Mouse (Mus musculus): ENCODE data around the gene Klhl12. TPM values are rescaled to one million over a fixed set of nuclear protein-coding genes. Genes with fewer than 3 reads are reported as not detected.
"Not testable (repeated sequence)": the region's sequence is repeated elsewhere in the genome, so short reads cannot be mapped to it uniquely, and the experiment has no call there.

The Klhl12 gene
- polyA plus RNA-seq, 1 experiment from 2014 or later = 20.5 TPM

DNA sequence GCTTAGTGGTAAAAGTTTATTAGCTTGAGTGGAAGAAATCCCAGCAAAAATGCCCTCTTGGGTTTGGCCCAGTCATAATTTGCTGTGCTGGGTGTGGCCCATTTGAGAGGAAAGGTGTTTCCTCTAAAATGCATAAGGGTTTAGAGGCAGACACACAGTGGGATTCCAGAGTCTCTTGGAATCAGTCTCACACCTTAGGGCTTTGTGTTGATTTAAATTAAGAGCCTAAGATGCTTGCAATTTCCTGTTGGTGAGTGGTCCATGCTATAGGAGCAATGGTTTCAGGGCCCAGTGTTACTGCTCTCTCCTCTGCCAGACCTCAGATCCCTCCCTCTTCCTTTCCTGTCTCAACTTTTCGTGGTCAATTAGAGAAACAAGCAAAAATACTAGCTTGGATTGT, 36.2 kb upstream of the Klhl12 start:
- Histone ChIP-seq H3K9me3 (ENCODE audit: control insufficient read depth, low read length) (no peaks in the 10 kb centered on the region), H3K27ac (ENCODE audit: low read length) (peak overlapping the region; percentile 60), H3K27me3 (replicated peaks; ENCODE audit: control insufficient read depth, insufficient read depth, low read length) (no peaks in the 10 kb centered on the region), H3K9ac (ENCODE audit: low read depth, low read length) (no peak overlapping the region), H3K4me1 (ENCODE audit: control insufficient read depth, insufficient read depth, low read length) (peaks cover 51% of the 10 kb centered on the region), H3K36me3 (ENCODE audit: control insufficient read depth, insufficient read depth, low read length) (no peaks in the 10 kb centered on the region), H3K4me2 (ENCODE audit: low read depth, low read length) (0 out of 2 replicates have a peak overlapping the region, but pooled peaks have one; percentile 1), H3K4me3 (ENCODE audit: low read length) (no peak overlapping the region)
- WGBS = 44% methylated on average over 1 of the region's 1 CpGs
- no peak for ATAC-seq

DNA sequence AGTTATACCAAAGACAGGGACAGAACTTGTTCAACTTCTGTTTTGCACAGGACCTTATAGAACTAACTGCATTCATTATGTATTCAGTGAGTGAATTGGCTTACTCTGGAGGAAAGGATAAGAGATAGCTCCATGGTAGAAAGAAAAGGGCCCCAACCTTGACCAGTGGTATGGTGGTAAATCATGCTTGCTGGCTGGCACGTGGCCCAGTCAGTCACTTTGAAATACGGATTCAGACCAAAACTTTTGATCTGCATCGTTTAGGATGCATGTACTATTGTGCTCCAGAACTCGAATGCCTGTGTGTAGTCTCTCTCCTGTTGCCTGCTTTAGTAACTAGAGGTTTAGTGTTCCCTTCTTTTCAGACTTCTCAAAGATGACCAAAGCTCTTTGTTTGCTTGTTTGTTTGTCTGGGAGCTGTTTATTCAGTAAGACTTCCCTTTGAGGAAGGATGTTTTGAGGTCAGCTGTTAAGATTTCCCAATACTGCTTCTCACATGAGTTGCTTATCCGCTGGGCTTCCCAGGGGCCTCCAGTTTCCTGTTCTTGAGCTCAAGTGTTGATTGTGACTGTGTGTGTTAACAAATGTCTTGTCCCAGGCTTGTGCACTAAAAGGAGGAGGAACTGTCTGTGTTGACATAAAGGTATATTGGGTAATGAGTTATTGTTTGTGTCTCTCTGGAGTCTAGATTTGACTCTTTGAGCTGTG, 35.4 kb upstream of the Klhl12 start:
- ATAC-seq = no peak
- no peak overlapping the region for H3K9ac ChIP-seq (ENCODE audit: low read depth, low read length)
- peak overlapping the region; percentile 60 for H3K27ac ChIP-seq (ENCODE audit: low read length)
- 0 out of 2 replicates have a peak, but pooled peaks cover 2% of the 10 kb centered on the region for H3K36me3 ChIP-seq (ENCODE audit: control insufficient read depth, insufficient read depth, low read length)
- no peak overlapping the region for H3K4me3 ChIP-seq (ENCODE audit: low read length)
- no peaks in the 10 kb centered on the region for H3K9me3 ChIP-seq (ENCODE audit: control insufficient read depth, low read length)
- peaks cover 47% of the 10 kb centered on the region for H3K4me1 ChIP-seq (ENCODE audit: control insufficient read depth, insufficient read depth, low read length)
- H3K4me2 ChIP-seq (ENCODE audit: low read depth, low read length) = 0 out of 2 replicates have a peak overlapping the region, but pooled peaks have one; percentile 1
- 37% methylated on average over 5 of the region's 5 CpGs for WGBS
- H3K27me3 ChIP-seq (replicated peaks; ENCODE audit: control insufficient read depth, insufficient read depth, low read length) = no peaks in the 10 kb centered on the region

DNA sequence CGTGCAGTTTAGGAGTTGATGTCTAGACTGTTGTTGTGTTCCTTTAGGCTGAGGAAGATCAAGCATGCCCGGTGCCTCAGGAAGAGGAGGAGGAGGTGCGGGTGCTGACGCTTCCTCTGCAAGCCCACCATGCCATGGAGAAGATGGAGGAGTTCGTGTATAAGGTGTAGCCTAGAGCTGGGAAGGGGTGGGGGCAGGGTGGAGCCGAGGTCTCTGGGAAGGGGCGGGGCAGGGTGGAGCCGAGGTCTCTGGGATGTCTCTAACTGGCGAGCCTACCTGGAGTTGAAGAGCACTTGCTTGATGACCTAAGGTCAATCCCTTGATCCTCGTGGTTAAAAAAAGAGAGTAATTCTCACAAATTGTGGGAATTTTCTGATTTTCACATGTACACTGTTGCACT, 31.4 kb upstream of the Klhl12 start:
- Histone ChIP-seq H3K27me3 (replicated peaks; ENCODE audit: control insufficient read depth, insufficient read depth, low read length) (no peaks in the 10 kb centered on the region), H3K4me2 (ENCODE audit: low read depth, low read length) (no peak overlapping the region), H3K9me3 (ENCODE audit: control insufficient read depth, low read length) (no peaks in the 10 kb centered on the region), H3K4me3 (ENCODE audit: low read length) (no peak overlapping the region), H3K36me3 (ENCODE audit: control insufficient read depth, insufficient read depth, low read length) (peaks cover 22% of the 10 kb centered on the region), H3K4me1 (ENCODE audit: control insufficient read depth, insufficient read depth, low read length) (peaks cover 23% of the 10 kb centered on the region), H3K27ac (ENCODE audit: low read length) (no peak overlapping the region), H3K9ac (ENCODE audit: low read depth, low read length) (no peak overlapping the region)
- 66% methylated on average over 10 of the region's 10 CpGs for WGBS
- peak; percentile 49; the same call in 1 of the 2 replicates for ATAC-seq

GRCm38 (mm10) chr1:134426289-134426688, 29.0 kb upstream of the Klhl12 start:
- peaks cover under 1% of the 10 kb centered on the region; the same call in 1 of the 2 replicates for H3K4me1 ChIP-seq (ENCODE audit: control insufficient read depth, insufficient read depth, low read length)
- H3K9me3 ChIP-seq (ENCODE audit: control insufficient read depth, low read length) = no peaks in the 10 kb centered on the region
- no peak overlapping the region for H3K4me2 ChIP-seq (ENCODE audit: low read depth, low read length)
- H3K4me3 ChIP-seq (ENCODE audit: low read length) = no peak overlapping the region
- no peak overlapping the region for H3K9ac ChIP-seq (ENCODE audit: low read depth, low read length)
- 77% methylated on average over 5 of the region's 5 CpGs for WGBS
- no peaks in the 10 kb centered on the region for H3K27me3 ChIP-seq (replicated peaks; ENCODE audit: control insufficient read depth, insufficient read depth, low read length)
- H3K36me3 ChIP-seq (ENCODE audit: control insufficient read depth, insufficient read depth, low read length) = peaks cover 28% of the 10 kb centered on the region
- no peak overlapping the region for H3K27ac ChIP-seq (ENCODE audit: low read length)
- peak; percentile 88 for ATAC-seq

DNA sequence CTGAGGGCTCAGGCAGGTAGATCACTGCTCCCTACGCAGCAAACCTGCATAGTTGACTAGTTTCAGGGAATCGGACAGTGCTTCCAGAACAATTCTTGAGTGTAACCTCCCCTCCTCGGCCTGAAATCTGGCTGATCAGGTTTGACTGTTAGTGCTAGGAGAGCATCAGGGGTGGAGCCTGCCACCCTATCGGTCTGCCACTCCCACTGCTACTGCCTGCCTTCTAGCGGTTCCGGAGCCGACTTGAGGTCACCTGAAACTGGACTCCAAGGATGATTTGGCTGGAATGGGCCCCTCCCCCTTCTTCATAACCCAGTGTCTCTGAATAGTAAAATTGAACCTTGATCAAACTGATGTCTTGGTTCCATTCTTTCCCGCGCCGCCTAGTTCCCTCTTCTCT, 22.3 kb upstream of the Klhl12 start:
- H3K27ac ChIP-seq (ENCODE audit: low read length) = no peak overlapping the region
- no peaks in the 10 kb centered on the region for H3K4me1 ChIP-seq (ENCODE audit: control insufficient read depth, insufficient read depth, low read length)
- ATAC-seq = no peak
- H3K4me2 ChIP-seq (ENCODE audit: low read depth, low read length) = no peak overlapping the region
- H3K4me3 ChIP-seq (ENCODE audit: low read length) = no peak overlapping the region
- H3K27me3 ChIP-seq (replicated peaks; ENCODE audit: control insufficient read depth, insufficient read depth, low read length) = no peaks in the 10 kb centered on the region
- H3K9ac ChIP-seq (ENCODE audit: low read depth, low read length) = no peak overlapping the region
- 76% methylated on average over 10 of the region's 10 CpGs for WGBS
- H3K36me3 ChIP-seq (ENCODE audit: control insufficient read depth, insufficient read depth, low read length) = peaks cover 20% of the 10 kb centered on the region; the same call in 1 of the 2 replicates
- no peaks in the 10 kb centered on the region for H3K9me3 ChIP-seq (ENCODE audit: control insufficient read depth, low read length)

GRCm38 (mm10) chr1:134433473-134433872, 21.9 kb upstream of the Klhl12 start:
- ATAC-seq = no peak
- 88% methylated on average over 4 of the region's 4 CpGs for WGBS

GRCm38 (mm10) chr1:134435414-134435813, 19.9 kb upstream of the Klhl12 start:
- no peak for ATAC-seq
- Histone ChIP-seq H3K27ac (ENCODE audit: low read length) (no peak overlapping the region), H3K27me3 (replicated peaks; ENCODE audit: control insufficient read depth, insufficient read depth, low read length) (no peaks in the 10 kb centered on the region), H3K4me3 (ENCODE audit: low read length) (no peak overlapping the region), H3K36me3 (ENCODE audit: control insufficient read depth, insufficient read depth, low read length) (peaks cover 13% of the 10 kb centered on the region; the same call in 1 of the 2 replicates), H3K9me3 (ENCODE audit: control insufficient read depth, low read length) (no peaks in the 10 kb centered on the region), H3K4me2 (ENCODE audit: low read depth, low read length) (no peak overlapping the region), H3K9ac (ENCODE audit: low read depth, low read length) (no peak overlapping the region), H3K4me1 (ENCODE audit: control insufficient read depth, insufficient read depth, low read length) (no peaks in the 10 kb centered on the region)
- 37% methylated on average over 4 of the region's 4 CpGs for WGBS

More at GRCm38 (mm10) chr1:134433473-134433872, 21.9 kb upstream of the Klhl12 start:
- Histone ChIP-seq H3K9me3 (ENCODE audit: control insufficient read depth, low read length) (no peaks in the 10 kb centered on the region), H3K4me3 (ENCODE audit: low read length) (no peak overlapping the region), H3K27me3 (replicated peaks; ENCODE audit: control insufficient read depth, insufficient read depth, low read length) (no peaks in the 10 kb centered on the region), H3K4me1 (ENCODE audit: control insufficient read depth, insufficient read depth, low read length) (no peaks in the 10 kb centered on the region), H3K9ac (ENCODE audit: low read depth, low read length) (no peak overlapping the region), H3K4me2 (ENCODE audit: low read depth, low read length) (no peak overlapping the region), H3K36me3 (ENCODE audit: control insufficient read depth, insufficient read depth, low read length) (peaks cover 15% of the 10 kb centered on the region; the same call in 1 of the 2 replicates), H3K27ac (ENCODE audit: low read length) (no peak overlapping the region)

- WGBS = 79% methylated on average over 6 of the region's 6 CpGs
- no peak overlapping the region for H3K4me2 ChIP-seq (ENCODE audit: low read depth, low read length)
Measured at GRCm38 (mm10) chr1:134440437-134440836, 14.9 kb upstream of the Klhl12 start.

GRCm38 (mm10) chr1:134441737-134442136, 13.6 kb upstream of the Klhl12 start:
- H3K4me3 ChIP-seq (ENCODE audit: low read length); H3K9ac ChIP-seq (ENCODE audit: low read depth, low read length); H3K4me1 ChIP-seq (ENCODE audit: control insufficient read depth, insufficient read depth, low read length); H3K36me3 ChIP-seq (ENCODE audit: control insufficient read depth, insufficient read depth, low read length); H3K27me3 ChIP-seq (replicated peaks; ENCODE audit: control insufficient read depth, insufficient read depth, low read length); H3K27ac ChIP-seq (ENCODE audit: low read length); H3K9me3 ChIP-seq (ENCODE audit: control insufficient read depth, low read length); ATAC-seq; H3K4me2 ChIP-seq (ENCODE audit: low read depth, low read length): not testable (repeated sequence)
- WGBS = 88% methylated on average over 6 of the region's 10 CpGs

More at GRCm38 (mm10) chr1:134440437-134440836, 14.9 kb upstream of the Klhl12 start:
- Histone ChIP-seq H3K36me3 (ENCODE audit: control insufficient read depth, insufficient read depth, low read length) (no peaks in the 10 kb centered on the region), H3K27me3 (replicated peaks; ENCODE audit: control insufficient read depth, insufficient read depth, low read length) (no peaks in the 10 kb centered on the region), H3K9me3 (ENCODE audit: control insufficient read depth, low read length) (no peaks in the 10 kb centered on the region), H3K4me3 (ENCODE audit: low read length) (no peak overlapping the region), H3K9ac (ENCODE audit: low read depth, low read length) (no peak overlapping the region), H3K4me1 (ENCODE audit: control insufficient read depth, insufficient read depth, low read length) (no peaks in the 10 kb centered on the region), H3K27ac (ENCODE audit: low read length) (no peak overlapping the region)
- no peak for ATAC-seq

Measured in intestine, embryonic 16.5 days (tissue).